Mouse (Mus musculus): ENCODE results near the gene Pigyl.
A peak's percentile ranks its signal among the peaks of the same experiment; 100 is the strongest.

- peak; percentile 95 for TF ChIP-seq CTCF (IDR thresholded peaks at IDR 0.05; ENCODE audit: low read depth)
- no peak for TF ChIP-seq EP300 (IDR thresholded peaks at IDR 0.05; ENCODE audit: low read depth)
Observed at GRCm38 (mm10) chr9:22143108-22144037, 13.3 kb upstream of the Pigyl start.

Data from heart, postnatal 0 days (tissue).